8 mouse cellular contexts compared by ENCODE assay signal in the genomic region with DNA sequence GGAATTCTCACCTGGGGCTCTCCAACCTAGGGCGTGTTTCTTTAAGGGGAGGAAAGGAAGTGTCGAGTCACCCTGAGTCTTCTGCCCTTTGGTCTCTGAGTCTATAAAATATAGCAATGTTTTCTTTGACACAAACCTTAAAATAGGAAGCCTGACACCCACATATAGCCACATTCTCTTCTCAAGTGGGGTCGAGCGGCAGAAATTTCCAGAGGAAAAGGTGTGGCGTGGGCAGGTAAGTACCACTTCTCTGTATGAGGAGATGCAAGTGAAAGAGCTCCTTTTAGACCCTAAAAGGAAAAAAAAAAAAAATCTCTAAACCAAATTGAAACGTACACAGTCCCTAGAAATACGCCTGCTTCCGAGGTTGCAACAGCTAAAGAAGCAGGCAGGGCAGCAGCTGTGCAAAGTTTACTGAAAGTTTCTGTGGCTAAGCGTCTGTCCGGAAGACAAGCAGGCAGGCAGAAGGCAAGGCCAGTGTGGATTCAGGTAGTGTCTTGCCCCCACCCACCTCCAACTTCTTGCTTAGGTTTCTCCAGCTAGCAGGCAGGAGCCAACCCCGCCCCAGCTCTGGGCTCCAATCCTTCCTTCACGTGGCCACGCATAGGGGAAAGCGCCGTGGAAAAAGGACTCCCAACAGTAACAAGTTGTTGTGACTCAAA.
DNase-seq lines count a peak whose midpoint lies in the region; ATAC-seq and TF ChIP-seq lines count a peak whose summit lies in the region.

No protein-coding gene starts in this region.

- peak overlapping the region; percentile 81 for H3K4me3 ChIP-seq in embryonic fibroblast, embryonic 13.5 days (ENCODE audit: insufficient read depth, low read length)
- peak overlapping the region; percentile 60 for H3K4me3 ChIP-seq in kidney, embryonic 15.5 days (replicated peaks)
- peak overlapping the region; percentile 54 for H3K4me3 ChIP-seq in midbrain, embryonic 13.5 days (replicated peaks)

- no peaks in the 10 kb centered on the region for H3K27me3 ChIP-seq in kidney, embryonic 15.5 days
- 0 out of 2 replicates have a peak, but pooled peaks cover 5% of the 10 kb centered on the region for H3K27me3 ChIP-seq in midbrain, embryonic 13.5 days

- DNase-seq in heart, adult 8-10 months (ENCODE audit: low spot score), result peak; percentile 79
- no peak for DNase-seq in heart, adult 11 months
- peak; percentile 15 to 29 for DNase-seq in CD8-positive naive resting alpha-beta T cell, adult 2 months (ENCODE audit: low read depth in 2 of 2, low spot score in 2 of 2)
- no peak for DNase-seq in cerebellum, postnatal 10 days
- DNase-seq in adrenal gland, adult 18-20 months (ENCODE audit: low spot score in 2 of 2), result no peak

- no peak for TF ChIP-seq CTCF in embryonic fibroblast, embryonic 13.5 days (IDR thresholded peaks at IDR 0.05; ENCODE audit: borderline replicate concordance, insufficient read depth, low read length)

- peak overlapping the region; percentile 78 for H3K9ac ChIP-seq in kidney, embryonic 15.5 days
- peak overlapping the region; percentile 67 for H3K9ac ChIP-seq in midbrain, embryonic 13.5 days (replicated peaks)

- ATAC-seq in kidney, embryonic 15.5 days (replicated peaks; ENCODE audit: low FRiP score), result peak; percentile 55
- peak; percentile 15 for ATAC-seq in midbrain, embryonic 13.5 days

- H3K36me3 ChIP-seq in kidney, embryonic 15.5 days, result no peaks in the 10 kb centered on the region
- no peaks in the 10 kb centered on the region for H3K36me3 ChIP-seq in midbrain, embryonic 13.5 days

- H3K4me1 ChIP-seq in embryonic fibroblast, embryonic 13.5 days (ENCODE audit: control insufficient read depth, insufficient read depth, low read length), result peaks cover 15% of the 10 kb centered on the region; the same call in 1 of the 2 replicates
- peaks cover 40% of the 10 kb centered on the region for H3K4me1 ChIP-seq in kidney, embryonic 15.5 days
- H3K4me1 ChIP-seq in midbrain, embryonic 13.5 days (replicated peaks), result peaks cover 51% of the 10 kb centered on the region

- 6% methylated on average over 15 of the region's 15 CpGs for WGBS in kidney, embryonic 15.5 days
- 21% methylated on average over 15 of the region's 15 CpGs for WGBS in midbrain, embryonic 13.5 days

- peak; percentile 39; the same call in 1 of the 2 replicates for TF ChIP-seq POLR2A in embryonic fibroblast, embryonic 13.5 days (IDR thresholded peaks at IDR 0.05; ENCODE audit: low read depth, low read length)

- H3K4me2 ChIP-seq in kidney, embryonic 15.5 days, result peak overlapping the region; percentile 94
- peak overlapping the region; percentile 89 for H3K4me2 ChIP-seq in midbrain, embryonic 13.5 days (replicated peaks)

- peak overlapping the region; percentile 97 for H3K27ac ChIP-seq in embryonic fibroblast, embryonic 13.5 days (ENCODE audit: insufficient read depth, low read length)
- H3K27ac ChIP-seq in kidney, embryonic 15.5 days, result peak overlapping the region; percentile 94
- peak overlapping the region; percentile 54; the same call in 1 of the 2 replicates for H3K27ac ChIP-seq in midbrain, embryonic 13.5 days

- H3K9me3 ChIP-seq in kidney, embryonic 15.5 days (replicated peaks), result no peaks in the 10 kb centered on the region
- H3K9me3 ChIP-seq in midbrain, embryonic 13.5 days, result no peaks in the 10 kb centered on the region

Comparison
In these comparisons a context has a peak if more than half of its experiments do, and no peak if none do; other contexts are left out.
1. DNase-seq: peak in heart, adult 8-10 months (single experiment) and CD8-positive naive resting alpha-beta T cell, adult 2 months (2 of 2); none in heart, adult 11 months (single experiment), cerebellum, postnatal 10 days (0 of 2) and adrenal gland, adult 18-20 months (0 of 2).
2. Peak in every context shown above with its lines, with median percentiles within 50 percentile points of each other: H3K27ac ChIP-seq and H3K4me3 ChIP-seq.